Mouse (Mus musculus): ENCODE results near the gene Slc25a34. TPM values are rescaled to one million over a fixed set of nuclear protein-coding genes. Genes with fewer than 3 reads are reported as not detected.

Slc25a34 gene
- polyA plus RNA-seq, 1 experiment from 2014 or later: not detected

DNA sequence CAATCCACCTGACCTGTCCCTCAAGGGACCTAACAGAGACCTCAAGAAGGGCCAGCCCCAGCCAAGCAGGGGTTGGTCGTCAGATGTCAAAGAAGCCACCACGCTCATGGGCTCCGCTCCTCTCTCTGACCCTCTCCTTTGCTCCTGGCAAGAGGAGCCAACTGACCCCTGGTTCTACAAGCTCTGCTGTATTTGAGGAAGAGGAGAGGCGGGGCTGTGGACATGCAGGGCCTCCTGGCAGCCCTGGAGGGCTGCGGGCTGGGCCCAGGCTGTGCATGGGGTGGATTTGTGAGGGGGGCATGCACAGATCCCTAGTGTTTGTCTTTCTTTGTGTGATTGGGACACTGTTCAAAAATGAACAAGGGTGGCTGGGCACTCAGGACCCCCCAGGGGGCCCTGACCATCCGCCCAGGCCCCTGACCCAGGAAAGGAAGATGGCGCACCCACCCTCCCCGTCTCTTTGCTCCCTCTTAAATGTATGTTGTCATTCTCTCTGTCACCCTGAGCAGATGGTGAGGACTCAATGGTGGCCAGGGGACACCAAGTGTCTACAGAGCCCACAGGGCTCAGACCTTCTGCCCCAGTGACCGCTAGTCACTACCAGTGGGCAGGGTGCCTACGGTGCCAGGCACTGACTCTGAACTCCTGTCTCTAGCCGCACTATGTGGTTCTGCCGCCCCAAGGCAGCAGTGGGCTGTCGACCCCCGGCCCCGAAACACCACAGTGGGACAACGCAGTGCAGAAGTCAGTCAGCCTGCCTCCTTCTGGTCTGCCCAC, 2.3 kb upstream of the Slc25a34 start:
- Histone ChIP-seq H3K4me1 (ENCODE audit: control insufficient read depth, insufficient read depth, low read length) (no peaks in the 10 kb centered on the region), H3K27ac (ENCODE audit: low read length) (no peak overlapping the region), H3K9ac (replicated peaks; ENCODE audit: low read depth, low read length) (no peak overlapping the region), H3K4me3 (ENCODE audit: low read depth, low read length) (no peak overlapping the region), H3K36me3 (ENCODE audit: control insufficient read depth, insufficient read depth, low read length) (peaks cover 46% of the 10 kb centered on the region), H3K4me2 (replicated peaks; ENCODE audit: low read depth, low read length) (no peak overlapping the region), H3K27me3 (ENCODE audit: control insufficient read depth, insufficient read depth, low read length) (no peaks in the 10 kb centered on the region), H3K9me3 (ENCODE audit: control insufficient read depth, low read depth, low read length) (no peaks in the 10 kb centered on the region)
- 90% methylated on average over 16 of the region's 16 CpGs for WGBS
- ATAC-seq (ENCODE audit: insufficient number of reproducible peaks, insufficient read depth, low FRiP score, low read depth): no peak

GRCm38 (mm10) chr4:141624983-141625773, 1.6 kb upstream of the Slc25a34 start:
- Histone ChIP-seq H3K4me1 (ENCODE audit: control insufficient read depth, insufficient read depth, low read length) (no peaks in the 10 kb centered on the region), H3K27me3 (ENCODE audit: control insufficient read depth, insufficient read depth, low read length) (no peaks in the 10 kb centered on the region), H3K9ac (replicated peaks; ENCODE audit: low read depth, low read length) (no peak overlapping the region), H3K4me2 (replicated peaks; ENCODE audit: low read depth, low read length) (no peak overlapping the region), H3K27ac (ENCODE audit: low read length) (no peak overlapping the region), H3K9me3 (ENCODE audit: control insufficient read depth, low read depth, low read length) (no peaks in the 10 kb centered on the region), H3K4me3 (ENCODE audit: low read depth, low read length) (no peak overlapping the region), H3K36me3 (ENCODE audit: control insufficient read depth, insufficient read depth, low read length) (peaks cover 38% of the 10 kb centered on the region)
- no peak for ATAC-seq (ENCODE audit: insufficient number of reproducible peaks, insufficient read depth, low FRiP score, low read depth)
- WGBS: 74% methylated on average over 19 of the region's 19 CpGs

- no peaks in the 10 kb centered on the region for H3K27me3 ChIP-seq (ENCODE audit: control insufficient read depth, insufficient read depth, low read length)
- H3K4me3 ChIP-seq (ENCODE audit: low read depth, low read length): no peak overlapping the region
- H3K36me3 ChIP-seq (ENCODE audit: control insufficient read depth, insufficient read depth, low read length): peaks cover 30% of the 10 kb centered on the region
- no peak overlapping the region for H3K9ac ChIP-seq (replicated peaks; ENCODE audit: low read depth, low read length)
- no peak for ATAC-seq (ENCODE audit: insufficient number of reproducible peaks, insufficient read depth, low FRiP score, low read depth)
- H3K4me2 ChIP-seq (replicated peaks; ENCODE audit: low read depth, low read length): no peak overlapping the region
- no peaks in the 10 kb centered on the region for H3K4me1 ChIP-seq (ENCODE audit: control insufficient read depth, insufficient read depth, low read length)
- no peak overlapping the region for H3K27ac ChIP-seq (ENCODE audit: low read length)
- WGBS: 94% methylated on average over 8 of the region's 8 CpGs
- no peaks in the 10 kb centered on the region for H3K9me3 ChIP-seq (ENCODE audit: control insufficient read depth, low read depth, low read length)
Observed at GRCm38 (mm10) chr4:141624134-141624533, 513 bp upstream of the Slc25a34 start.

DNA sequence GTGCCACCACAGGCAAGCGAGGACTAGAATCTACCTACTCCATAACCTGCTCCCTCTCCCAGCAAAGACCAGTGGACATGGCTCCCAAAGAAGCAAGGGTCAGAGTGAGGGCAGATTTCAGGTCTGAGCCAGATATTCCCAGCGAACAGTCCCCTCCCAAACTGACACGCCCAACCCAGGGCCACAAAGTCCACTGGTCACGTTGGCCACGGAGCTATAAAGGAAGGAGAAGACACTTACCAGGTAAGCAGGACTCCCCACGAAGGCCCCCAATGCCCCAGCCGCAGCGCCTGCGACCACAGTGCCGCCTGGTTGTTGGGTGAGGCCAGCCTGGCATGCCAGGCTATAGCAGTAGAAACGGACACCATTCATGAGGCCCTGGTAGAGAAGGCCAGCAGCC, 584 bp downstream of the Slc25a34 start:
- Histone ChIP-seq H3K4me3 (ENCODE audit: low read depth, low read length) (no peak overlapping the region), H3K9ac (replicated peaks; ENCODE audit: low read depth, low read length) (no peak overlapping the region), H3K27me3 (ENCODE audit: control insufficient read depth, insufficient read depth, low read length) (no peaks in the 10 kb centered on the region), H3K9me3 (ENCODE audit: control insufficient read depth, low read depth, low read length) (no peaks in the 10 kb centered on the region), H3K36me3 (ENCODE audit: control insufficient read depth, insufficient read depth, low read length) (peaks cover 20% of the 10 kb centered on the region), H3K4me1 (ENCODE audit: control insufficient read depth, insufficient read depth, low read length) (peaks cover 2% of the 10 kb centered on the region; the same call in 1 of the 2 replicates), H3K27ac (ENCODE audit: low read length) (no peak overlapping the region), H3K4me2 (replicated peaks; ENCODE audit: low read depth, low read length) (no peak overlapping the region)
- no peak for ATAC-seq (ENCODE audit: insufficient number of reproducible peaks, insufficient read depth, low FRiP score, low read depth)
- WGBS: 90% methylated on average over 11 of the region's 11 CpGs

- Histone ChIP-seq H3K4me2 (replicated peaks; ENCODE audit: low read depth, low read length) (no peak overlapping the region), H3K4me1 (ENCODE audit: control insufficient read depth, insufficient read depth, low read length) (peaks cover 6% of the 10 kb centered on the region; the same call in 1 of the 2 replicates), H3K27ac (ENCODE audit: low read length) (no peak overlapping the region), H3K36me3 (ENCODE audit: control insufficient read depth, insufficient read depth, low read length) (peaks cover 15% of the 10 kb centered on the region), H3K27me3 (ENCODE audit: control insufficient read depth, insufficient read depth, low read length) (no peaks in the 10 kb centered on the region), H3K9me3 (ENCODE audit: control insufficient read depth, low read depth, low read length) (no peaks in the 10 kb centered on the region), H3K4me3 (ENCODE audit: low read depth, low read length) (no peak overlapping the region), H3K9ac (replicated peaks; ENCODE audit: low read depth, low read length) (no peak overlapping the region)
- 76% methylated on average over 5 of the region's 5 CpGs for WGBS
- ATAC-seq (ENCODE audit: insufficient number of reproducible peaks, insufficient read depth, low FRiP score, low read depth): no peak
Observed at GRCm38 (mm10) chr4:141622580-141622979, 1.0 kb downstream of the Slc25a34 start.

DNA sequence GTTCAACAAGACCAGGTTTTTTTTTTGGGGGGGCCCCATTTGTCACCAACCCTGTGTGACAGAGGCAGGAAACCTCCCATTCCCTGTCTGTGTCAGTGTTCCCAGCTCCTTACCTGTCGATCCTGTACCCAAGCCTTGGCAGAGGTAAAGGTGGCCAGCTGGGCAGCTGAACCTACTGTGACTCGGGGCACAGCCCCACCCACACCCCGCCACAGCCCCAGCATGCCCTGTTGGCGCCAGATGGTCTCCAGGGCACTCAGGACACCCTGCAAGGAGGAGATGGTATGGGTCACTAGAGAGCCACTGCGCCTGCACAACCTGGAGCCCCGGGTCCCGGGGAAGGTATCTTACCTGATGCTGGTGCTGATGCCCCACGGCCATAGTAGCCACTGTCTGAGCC, 1.5 kb downstream of the Slc25a34 start:
- Histone ChIP-seq H3K4me3 (ENCODE audit: low read depth, low read length) (no peak overlapping the region), H3K27me3 (ENCODE audit: control insufficient read depth, insufficient read depth, low read length) (no peaks in the 10 kb centered on the region), H3K36me3 (ENCODE audit: control insufficient read depth, insufficient read depth, low read length) (peaks cover 12% of the 10 kb centered on the region), H3K27ac (ENCODE audit: low read length) (no peak overlapping the region), H3K4me1 (ENCODE audit: control insufficient read depth, insufficient read depth, low read length) (peaks cover 9% of the 10 kb centered on the region; the same call in 1 of the 2 replicates), H3K9me3 (ENCODE audit: control insufficient read depth, low read depth, low read length) (no peaks in the 10 kb centered on the region), H3K9ac (replicated peaks; ENCODE audit: low read depth, low read length) (no peak overlapping the region), H3K4me2 (replicated peaks; ENCODE audit: low read depth, low read length) (no peak overlapping the region)
- ATAC-seq (ENCODE audit: insufficient number of reproducible peaks, insufficient read depth, low FRiP score, low read depth): no peak
- WGBS: 85% methylated on average over 8 of the region's 8 CpGs

DNA sequence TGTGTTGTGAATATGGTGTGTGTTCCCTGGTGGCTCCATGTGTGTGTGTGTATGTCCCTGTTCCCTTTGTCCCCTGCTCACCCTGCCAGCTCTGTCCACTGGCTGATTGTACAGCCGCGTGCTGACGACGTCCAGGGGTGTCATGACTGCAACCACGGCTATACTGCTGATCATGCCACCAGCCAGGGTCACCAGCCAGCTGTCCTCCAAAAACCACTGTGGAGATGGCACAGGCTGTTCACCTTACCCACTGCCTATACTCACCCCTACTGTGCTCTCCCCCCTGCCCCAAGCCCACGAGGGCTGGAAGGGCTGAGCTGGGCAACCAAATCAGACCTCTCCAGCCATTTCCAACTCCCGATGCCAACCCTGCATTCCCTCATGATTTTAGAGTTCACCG, 2.3 kb downstream of the Slc25a34 start:
- no peak overlapping the region for H3K4me3 ChIP-seq (ENCODE audit: low read depth, low read length)
- no peak overlapping the region for H3K4me2 ChIP-seq (replicated peaks; ENCODE audit: low read depth, low read length)
- H3K9ac ChIP-seq (replicated peaks; ENCODE audit: low read depth, low read length): no peak overlapping the region
- H3K4me1 ChIP-seq (ENCODE audit: control insufficient read depth, insufficient read depth, low read length): peaks cover 9% of the 10 kb centered on the region; the same call in 1 of the 2 replicates
- 86% methylated on average over 8 of the region's 8 CpGs for WGBS
- no peak for ATAC-seq (ENCODE audit: insufficient number of reproducible peaks, insufficient read depth, low FRiP score, low read depth)
- no peaks in the 10 kb centered on the region for H3K9me3 ChIP-seq (ENCODE audit: control insufficient read depth, low read depth, low read length)
- H3K36me3 ChIP-seq (ENCODE audit: control insufficient read depth, insufficient read depth, low read length): peaks cover 7% of the 10 kb centered on the region
- no peaks in the 10 kb centered on the region for H3K27me3 ChIP-seq (ENCODE audit: control insufficient read depth, insufficient read depth, low read length)
- no peak overlapping the region for H3K27ac ChIP-seq (ENCODE audit: low read length)

DNA sequence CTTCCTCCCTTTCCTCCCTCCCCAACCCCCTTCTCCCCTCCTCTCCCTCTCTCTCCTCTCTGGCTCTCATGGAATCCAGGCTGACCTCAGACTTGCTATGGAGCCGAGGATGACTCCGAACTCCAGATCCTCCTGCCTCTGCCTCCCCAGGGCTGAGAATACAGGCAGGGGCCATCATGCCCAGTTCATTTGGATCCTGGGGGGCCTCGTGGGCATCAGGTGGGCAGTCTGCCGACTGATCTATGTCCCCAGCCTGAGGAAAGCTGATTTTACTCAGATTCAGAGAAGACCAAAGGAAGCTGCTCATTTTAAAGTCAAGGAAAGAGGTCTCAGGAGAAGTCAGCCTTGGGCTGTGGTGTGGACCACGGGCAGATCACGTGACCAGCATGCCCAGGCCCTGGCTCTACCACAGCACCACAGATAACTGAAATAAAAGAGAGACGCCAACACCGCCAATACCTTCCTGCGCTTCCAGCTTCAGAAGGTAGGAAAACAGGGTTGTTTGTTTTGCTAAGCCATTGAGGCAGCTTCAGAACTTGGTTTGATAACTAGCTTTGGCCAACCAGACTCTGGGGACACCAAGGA, 4.2 kb downstream of the Slc25a34 start:
- H3K9ac ChIP-seq (replicated peaks; ENCODE audit: low read depth, low read length): no peak overlapping the region
- H3K9me3 ChIP-seq (ENCODE audit: control insufficient read depth, low read depth, low read length): no peaks in the 10 kb centered on the region
- ATAC-seq (ENCODE audit: insufficient number of reproducible peaks, insufficient read depth, low FRiP score, low read depth): no peak
- 87% methylated on average over 9 of the region's 9 CpGs for WGBS
- H3K4me3 ChIP-seq (ENCODE audit: low read depth, low read length): no peak overlapping the region
- no peaks in the 10 kb centered on the region for H3K36me3 ChIP-seq (ENCODE audit: control insufficient read depth, insufficient read depth, low read length)
- H3K4me2 ChIP-seq (replicated peaks; ENCODE audit: low read depth, low read length): no peak overlapping the region
- H3K27me3 ChIP-seq (ENCODE audit: control insufficient read depth, insufficient read depth, low read length): no peaks in the 10 kb centered on the region
- H3K4me1 ChIP-seq (ENCODE audit: control insufficient read depth, insufficient read depth, low read length): peaks cover 9% of the 10 kb centered on the region; the same call in 1 of the 2 replicates
- no peak overlapping the region for H3K27ac ChIP-seq (ENCODE audit: low read length)
